Mouse (Mus musculus) left cerebral cortex, adult 9 months (tissue): ENCODE measurements at regions not wholly inside any gene's neighbourhood (a gene's known extent, or its start where the extent isn't known, plus 50 kb on each side); places are given as distances from the start of the nearest gene placed in this dataset.

Experiments used
- DNase-seq, 2 experiments: peaks; one replicate each; pipeline ENCODE4 v3.0.0; 2022; ENCODE audit warnings: low spot score in 2 of 2

- peak; percentile 82 to 93 for DNase-seq
Measured at GRCm38 (mm10) chr13:97559611-97560385, 200.6 kb downstream of the Gm10260 start.

- no peak for DNase-seq
Measured at GRCm38 (mm10) chr13:97558884-97559283, 201.5 kb downstream of the Gm10260 start.

DNA sequence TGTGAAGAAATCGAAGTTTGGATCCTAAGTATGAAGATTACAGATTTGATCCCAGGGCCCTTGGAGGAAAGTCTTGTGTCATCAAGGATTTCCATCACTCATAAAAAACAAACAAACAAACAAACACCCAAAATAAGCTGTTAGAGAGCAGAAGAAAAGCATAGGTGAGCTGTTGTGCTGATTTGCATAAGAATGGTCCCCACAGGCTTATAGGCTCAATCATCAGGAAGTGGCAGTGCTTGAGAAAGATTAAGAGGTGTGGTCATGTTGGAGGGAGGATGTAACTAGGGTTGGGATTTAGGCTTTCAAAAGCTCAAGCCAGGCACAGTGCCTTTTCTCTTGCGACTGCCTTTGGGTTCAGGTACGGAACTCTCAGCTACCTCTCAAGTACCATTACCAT, 205.1 kb downstream of the Gm10260 start:
- DNase-seq: no peak

DNA sequence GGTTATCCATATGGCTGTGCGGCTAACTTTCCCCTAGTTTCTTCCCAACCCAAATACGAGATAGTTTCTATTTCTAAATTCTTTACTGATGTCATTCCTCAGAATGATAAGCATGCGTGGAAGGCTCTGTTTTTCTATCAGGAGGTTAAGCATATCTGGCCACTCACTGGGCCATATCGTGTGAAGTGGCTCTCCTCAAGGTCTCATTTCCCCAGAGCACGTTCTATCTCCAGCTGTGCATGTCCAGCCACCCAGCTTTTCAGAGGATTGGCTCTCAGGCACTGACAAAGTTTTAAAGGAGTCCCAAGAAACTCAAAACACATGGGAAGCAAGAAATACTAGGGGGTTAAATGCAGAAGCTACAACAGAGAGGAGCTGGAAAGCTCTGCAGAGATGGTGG, 205.8 kb downstream of the Gm10260 start:
- no peak for DNase-seq

DNA sequence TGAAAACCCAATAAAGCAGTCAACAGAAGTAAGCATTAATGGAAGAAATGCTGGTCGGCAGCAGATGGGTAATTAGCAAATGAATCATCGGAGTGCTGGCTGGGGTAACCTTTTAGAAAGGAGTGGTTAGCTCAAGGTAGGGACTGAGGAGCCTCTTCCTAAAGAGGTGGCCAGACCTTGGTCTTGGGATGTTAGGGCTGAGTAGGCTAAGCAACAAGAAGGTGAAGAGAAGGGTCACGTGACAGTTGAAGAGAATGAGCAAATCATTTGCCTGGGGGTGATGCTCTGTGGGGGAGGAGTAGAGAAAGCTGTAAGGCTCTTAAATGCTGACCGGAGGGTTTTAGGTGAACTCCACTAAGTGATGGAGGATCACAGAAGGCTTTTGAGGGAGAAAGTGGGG, 208.2 kb downstream of the Gm10260 start:
- no peak for DNase-seq

- no peak for DNase-seq
Measured at GRCm38 (mm10) chr13:97550880-97551279, 209.6 kb downstream of the Gm10260 start.

DNA sequence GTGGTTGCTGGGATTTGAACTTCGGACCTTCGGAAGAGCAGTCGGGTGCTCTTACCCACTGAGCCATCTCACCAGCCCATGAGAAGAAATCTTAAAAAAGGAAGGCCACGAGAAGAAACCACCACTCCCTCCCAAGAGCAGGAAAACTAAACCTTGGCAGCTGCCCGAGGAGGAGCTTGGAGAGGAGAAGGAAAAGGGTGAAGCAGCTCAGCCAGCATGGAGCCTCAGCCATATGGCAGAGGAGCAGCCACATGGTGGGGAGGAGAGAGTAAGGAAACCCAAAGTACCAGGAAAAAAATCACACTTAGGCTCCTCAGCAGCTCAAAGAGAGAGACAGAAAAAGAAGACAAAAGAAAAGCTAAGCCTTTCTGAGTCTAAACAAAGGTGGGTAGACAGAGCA, 210.3 kb downstream of the Gm10260 start:
- peak in 1 of 2 experiments; percentile 74 for DNase-seq

DNA sequence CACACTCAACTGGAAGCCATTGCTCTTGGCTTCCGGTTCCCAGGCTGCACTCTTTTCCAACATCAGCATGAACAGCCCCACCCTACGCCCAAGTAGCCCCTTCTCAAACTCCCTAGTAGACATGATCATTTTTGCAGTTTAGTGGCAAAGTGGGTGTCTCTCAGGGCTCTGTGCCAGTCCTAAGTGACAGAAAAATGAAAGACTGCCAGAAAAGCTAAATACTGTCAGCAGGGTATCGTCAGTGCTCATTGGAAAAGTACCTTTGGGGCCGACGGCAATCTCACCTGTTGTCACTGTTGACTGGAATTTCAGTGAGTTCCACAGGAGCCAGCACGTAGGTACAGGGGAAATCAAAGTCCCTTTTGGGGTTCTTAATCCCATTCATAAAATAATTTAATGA, 211.0 kb downstream of the Gm10260 start:
- no peak for DNase-seq

GRCm38 (mm10) chr13:97548527-97548977, 211.9 kb downstream of the Gm10260 start:
- peak in 1 of 2 experiments; percentile 54 for DNase-seq

- DNase-seq: no peak
Measured at GRCm38 (mm10) chr13:97546936-97547335, 213.5 kb downstream of the Gm10260 start.

DNA sequence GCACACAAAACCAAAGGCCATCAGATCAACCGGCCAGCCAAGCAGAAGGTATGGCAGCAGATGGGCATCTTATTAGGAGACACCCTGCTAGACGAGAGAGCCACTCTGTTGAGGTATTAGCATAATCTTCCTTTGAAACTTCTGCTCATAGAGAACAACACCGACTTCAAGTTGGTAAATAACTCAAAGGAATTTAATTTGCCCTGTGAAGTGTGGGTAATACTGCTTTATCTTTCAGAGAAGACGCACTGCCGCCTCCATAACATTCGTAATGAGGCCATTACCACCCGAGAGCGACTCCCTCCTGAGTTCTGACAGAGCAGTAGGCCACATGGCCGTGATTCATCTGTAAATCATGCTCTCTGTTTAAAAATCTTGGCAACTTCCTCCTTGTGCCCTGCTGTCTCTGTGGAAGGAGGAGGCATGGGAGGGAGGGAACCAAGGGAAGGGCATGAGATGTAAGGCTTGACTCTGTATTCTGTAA, 214.4 kb downstream of the Gm10260 start:
- DNase-seq: peak in 1 of 2 experiments; percentile 61

- no peak for DNase-seq
Measured at GRCm38 (mm10) chr13:97539686-97540085, 220.7 kb downstream of the Gm10260 start.

GRCm38 (mm10) chr13:97538441-97538840, 222.0 kb downstream of the Gm10260 start:
- no peak for DNase-seq

GRCm38 (mm10) chr13:97537686-97538085, 222.7 kb downstream of the Gm10260 start:
- no peak for DNase-seq

GRCm38 (mm10) chr13:97537206-97537605, 223.2 kb downstream of the Gm10260 start:
- DNase-seq: no peak

GRCm38 (mm10) chr13:97533896-97534666, 226.4 kb downstream of the Gm10260 start:
- peak in 1 of 2 experiments; percentile 45 for DNase-seq

- no peak for DNase-seq
Measured at GRCm38 (mm10) chr13:97531181-97531580, 229.3 kb downstream of the Gm10260 start.

- no peak for DNase-seq
Measured at GRCm38 (mm10) chr13:97530570-97530969, 229.9 kb downstream of the Gm10260 start.

DNA sequence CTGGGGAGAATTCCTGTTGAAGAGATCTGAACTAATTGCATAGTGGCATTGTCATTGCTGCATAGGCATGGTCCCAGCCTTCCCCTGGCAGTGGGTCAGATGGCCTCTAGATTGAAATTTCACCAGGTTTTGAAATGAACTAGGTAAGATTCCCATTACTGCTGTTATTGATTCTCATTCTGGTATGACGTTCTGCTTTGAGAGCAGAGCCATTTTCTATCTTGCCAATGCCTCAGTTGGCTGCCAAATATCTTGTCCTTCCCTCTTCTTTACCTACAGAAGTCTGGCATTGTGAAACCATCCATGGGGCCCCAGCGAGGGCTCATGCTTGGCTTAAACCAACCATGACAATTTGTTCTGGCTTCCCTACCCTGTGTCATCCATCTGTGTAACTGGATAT, 232.5 kb downstream of the Gm10260 start:
- DNase-seq: no peak

DNA sequence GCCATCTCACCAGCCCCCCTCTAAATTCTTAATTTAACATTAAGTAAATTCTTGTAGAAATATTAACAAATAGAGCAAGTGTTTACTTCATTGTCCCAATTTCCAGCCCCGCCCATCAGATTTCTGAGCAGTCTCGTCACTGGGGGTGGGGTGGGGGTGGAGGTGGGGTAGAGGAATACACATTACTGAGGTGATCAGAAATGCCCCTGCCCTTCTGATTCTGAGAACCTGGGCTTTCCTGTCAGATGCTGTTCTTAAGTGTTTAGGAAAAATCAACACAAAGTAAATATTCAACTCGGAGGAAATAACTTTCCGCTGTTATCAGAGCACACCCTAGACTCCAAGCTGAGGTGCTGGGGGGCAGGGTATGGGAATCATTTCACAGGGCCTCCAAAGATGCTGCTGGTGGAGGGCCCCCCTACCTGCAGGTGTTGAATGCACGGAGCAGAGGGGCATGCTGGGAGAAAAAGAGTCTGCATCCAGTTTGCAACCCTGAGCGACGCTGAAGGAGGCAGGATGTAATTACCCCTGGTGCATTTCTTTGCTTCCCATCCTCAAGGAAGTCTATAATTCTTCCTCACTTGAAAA, 235.5 kb downstream of the Gm10260 start:
- no peak for DNase-seq

- DNase-seq: no peak
Measured at GRCm38 (mm10) chr13:97523523-97524412, 236.7 kb downstream of the Gm10260 start.
